Mouse (Mus musculus) embryo, embryonic 9.5 days (tissue): ENCODE measurements around the gene Sall1.

ENCODE experiments used
- DNase-seq: peaks from one replicate; pipeline ENCODE4 v3.0.0-alpha.2; 2017; ENCODE audit errors: extremely low spot score

Gene Sall1

GRCm38 (mm10) chr8:89038920-89039319 lies 5.0 kb downstream of the Sall1 start:
- no peak for DNase-seq

DNA sequence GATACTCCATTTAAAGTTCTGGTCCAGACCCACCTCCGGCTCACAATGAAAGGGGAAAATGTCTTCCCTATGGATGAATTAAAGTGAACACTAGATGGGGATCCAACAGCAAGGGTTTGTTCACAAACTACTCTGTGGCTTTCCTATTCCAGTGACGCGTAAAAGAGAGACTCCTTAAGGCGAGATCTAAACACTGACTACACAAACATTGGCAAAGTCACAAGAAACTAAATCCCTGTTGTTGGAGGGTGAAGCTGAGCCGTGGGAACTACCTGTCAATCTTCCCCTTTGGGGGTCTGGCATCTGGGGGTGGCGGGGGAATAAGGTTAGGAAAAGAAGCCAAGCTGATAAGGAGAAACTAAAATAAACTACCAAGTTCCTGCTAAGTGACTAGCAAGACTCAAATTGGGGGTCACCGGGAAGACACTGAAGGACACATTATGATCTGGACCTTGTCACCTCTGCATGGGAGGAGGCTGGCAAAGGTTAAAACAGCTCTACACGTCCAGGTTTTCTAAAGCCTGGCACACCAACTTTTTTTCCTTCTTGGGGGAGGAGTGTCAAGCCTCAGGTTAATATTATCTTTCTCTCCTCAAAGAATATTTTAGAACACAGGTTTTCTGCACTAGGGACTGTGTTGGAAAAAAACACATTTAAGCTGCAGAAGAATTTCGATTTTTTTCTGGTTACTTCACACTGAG lies 6.3 kb downstream of the Sall1 start:
- DNase-seq, result peak; percentile 58

DNA sequence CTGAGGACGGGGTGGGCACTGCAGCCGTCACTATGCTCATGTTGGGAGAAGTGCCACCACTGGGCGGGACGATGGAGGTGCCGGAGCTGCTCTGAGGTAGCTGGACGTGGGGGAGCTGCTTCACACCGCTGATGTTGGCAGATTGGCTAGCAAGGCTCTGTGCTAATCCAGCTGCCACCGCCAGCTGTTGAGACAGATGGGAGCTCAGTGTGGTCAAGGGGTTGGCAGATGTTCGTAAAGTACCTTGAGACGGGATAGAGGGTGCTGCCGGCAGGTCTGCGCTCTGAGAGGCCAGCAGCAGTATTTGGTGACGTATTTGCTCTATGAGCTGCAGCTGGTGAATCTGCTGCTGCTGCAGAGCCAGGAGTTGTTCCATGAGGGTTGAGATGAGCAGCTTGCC lies 11.6 kb downstream of the Sall1 start:
- no peak for DNase-seq

GRCm38 (mm10) chr8:89028156-89028555 lies 15.8 kb downstream of the Sall1 start:
- no peak for DNase-seq

DNA sequence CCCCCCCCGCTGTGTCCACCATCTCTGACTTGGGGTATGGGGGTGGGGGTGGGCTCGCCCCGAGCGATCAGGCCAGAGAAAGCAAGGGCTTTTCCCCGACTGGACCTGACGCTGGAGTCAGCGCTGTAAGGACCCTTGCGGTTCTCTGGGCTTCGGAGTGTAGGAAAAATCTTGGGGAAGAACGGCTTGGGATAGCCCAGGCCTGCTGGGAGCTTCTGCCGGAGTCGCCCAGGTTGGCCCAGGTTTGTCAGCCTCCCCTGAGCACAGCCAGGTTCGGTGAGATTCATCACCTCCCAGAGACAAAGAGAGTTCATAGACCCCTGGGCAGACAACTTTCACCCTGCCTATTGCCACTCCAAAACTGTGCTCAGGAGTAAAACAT lies 17.8 kb downstream of the Sall1 start:
- DNase-seq, result no peak

DNA sequence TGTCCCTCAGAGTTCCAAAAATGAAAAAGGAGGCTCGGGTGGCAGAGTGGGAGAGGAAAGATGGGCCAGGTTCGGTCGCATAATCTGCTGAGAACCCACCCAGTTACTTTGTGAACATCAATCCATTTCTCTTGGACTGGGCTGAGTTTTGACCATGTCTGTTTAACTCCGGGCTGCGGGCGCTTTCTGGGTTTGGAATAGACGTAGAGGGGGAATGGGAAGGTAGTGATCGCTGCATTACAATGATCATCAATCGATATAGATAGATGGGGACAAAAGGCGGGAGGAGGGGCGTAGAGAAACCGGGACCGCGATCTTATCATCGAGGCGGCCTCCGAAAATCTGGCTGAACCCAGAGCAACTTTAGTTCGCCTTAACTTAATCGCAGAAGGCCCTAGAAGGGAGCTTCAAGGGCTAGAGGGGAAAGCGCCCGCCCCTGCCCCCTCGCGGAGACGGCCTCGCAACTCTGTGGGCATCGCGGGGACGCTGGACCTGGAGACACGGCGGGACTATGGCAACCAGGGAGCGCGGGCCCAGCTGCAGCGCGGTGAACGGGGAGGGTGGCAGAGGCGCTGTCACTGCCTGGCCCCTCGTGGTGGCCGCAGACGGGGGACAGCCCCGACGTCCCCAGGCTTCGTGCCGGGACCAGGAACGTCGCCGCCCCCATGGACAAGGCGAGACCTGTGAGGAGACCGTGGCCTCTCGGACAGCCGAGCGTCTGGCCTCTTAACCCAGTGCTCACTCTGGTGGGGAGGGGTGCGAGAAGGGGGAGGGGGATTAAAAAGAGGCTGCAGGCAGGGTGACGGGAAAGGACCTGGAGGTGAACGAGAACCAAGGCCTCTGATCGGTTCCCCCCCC lies 18.5 kb downstream of the Sall1 start:
- peak; percentile 68 for DNase-seq

- no peak for DNase-seq
Observed at GRCm38 (mm10) chr8:89024796-89025195, 19.2 kb downstream of the Sall1 start.

- no peak for DNase-seq
Observed at GRCm38 (mm10) chr8:89021139-89021538, 22.8 kb downstream of the Sall1 start.

DNA sequence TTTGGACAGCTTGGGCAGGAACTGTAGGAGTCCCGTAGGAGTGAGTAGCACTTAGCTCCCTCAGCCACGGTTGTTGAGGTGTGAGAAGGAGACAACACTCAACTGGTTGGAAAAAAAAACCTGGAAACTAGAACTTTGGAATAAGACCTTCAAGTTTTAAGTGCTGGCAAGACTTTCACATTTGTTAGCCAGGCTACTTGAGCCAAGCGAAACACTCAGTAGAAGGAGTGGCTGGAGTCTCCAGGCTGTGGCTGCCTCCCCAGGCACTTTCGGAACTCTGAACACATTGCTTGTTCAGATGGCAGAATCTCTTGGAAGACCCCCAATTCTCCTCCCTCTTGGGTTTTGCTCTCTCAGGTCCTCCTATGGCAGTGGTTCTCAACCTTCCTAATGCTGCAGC lies 26.1 kb downstream of the Sall1 start:
- DNase-seq, result no peak

DNA sequence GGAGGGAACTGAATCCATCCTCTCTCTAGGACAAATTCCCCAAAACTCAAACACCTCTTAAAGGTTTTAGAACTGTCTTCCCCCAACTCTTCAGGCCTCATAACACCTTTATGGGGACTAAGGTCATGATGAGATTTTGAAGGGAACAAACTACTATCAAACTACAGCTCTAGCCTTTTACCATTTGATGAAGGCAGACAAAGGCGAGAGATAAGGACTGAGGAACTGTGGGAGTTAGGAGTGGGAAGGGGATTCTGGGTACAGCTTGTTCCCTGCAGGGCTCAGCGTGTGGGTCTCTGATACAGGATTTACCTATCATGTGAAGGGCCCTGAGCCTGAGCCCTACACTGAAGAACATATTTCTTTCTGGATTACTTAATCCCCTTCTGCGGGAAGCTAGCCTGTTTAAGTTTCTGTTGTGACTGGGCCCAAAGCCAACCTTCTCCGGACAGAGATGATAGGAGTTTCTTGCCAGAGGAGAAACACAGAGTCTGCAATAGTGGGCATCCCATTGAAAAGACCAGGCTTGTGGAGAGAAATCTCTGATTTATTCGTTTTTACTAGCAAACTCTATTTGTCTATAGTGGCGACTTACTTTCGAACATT lies 27.4 kb downstream of the Sall1 start:
- DNase-seq, result no peak

GRCm38 (mm10) chr8:89015539-89015938 lies 28.4 kb downstream of the Sall1 start:
- no peak for DNase-seq

GRCm38 (mm10) chr8:89012853-89013534 lies 31.0 kb downstream of the Sall1 start:
- no peak for DNase-seq

GRCm38 (mm10) chr8:89012024-89012712 lies 31.8 kb downstream of the Sall1 start:
- DNase-seq, result no peak

DNA sequence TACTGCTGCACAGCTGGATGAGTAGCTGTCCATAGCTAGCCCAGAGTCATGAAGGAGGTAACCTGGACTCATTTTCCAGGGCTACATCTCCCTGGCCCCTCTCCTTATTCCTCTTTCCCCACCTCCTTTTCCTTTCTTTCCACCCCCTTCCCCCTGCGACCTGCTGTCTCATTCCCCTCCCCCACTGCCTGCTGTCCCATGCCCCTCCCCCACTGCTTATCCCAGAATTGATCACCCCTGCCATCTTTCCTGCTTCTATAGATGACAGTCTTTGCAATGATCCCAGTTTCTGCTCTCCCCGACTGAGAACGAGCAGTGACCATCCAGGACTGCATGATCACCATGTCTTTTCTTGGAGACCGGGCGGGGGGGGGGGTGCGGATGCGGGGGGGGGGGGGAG lies 35.2 kb downstream of the Sall1 start:
- no peak for DNase-seq

DNA sequence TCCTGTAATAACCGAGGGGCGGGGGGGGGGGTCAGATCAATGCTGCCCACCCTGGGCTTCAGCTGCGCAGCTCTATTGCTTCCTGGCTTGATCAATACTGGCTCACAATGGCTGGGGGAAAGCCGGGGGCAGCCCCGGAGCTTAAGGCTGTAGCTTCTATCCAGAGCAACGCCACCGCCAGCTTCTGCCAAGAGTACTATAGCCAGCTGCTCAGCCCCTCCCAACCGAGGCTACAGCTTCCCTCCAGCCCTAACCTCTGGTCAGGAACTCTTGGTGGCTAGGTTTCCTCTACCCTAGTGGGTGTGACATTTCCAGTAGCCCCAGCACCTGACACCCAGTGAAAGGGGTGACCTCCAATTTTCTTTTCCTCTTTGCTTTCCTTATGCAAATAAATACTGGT lies 36.8 kb downstream of the Sall1 start:
- peak; percentile 60 for DNase-seq

DNA sequence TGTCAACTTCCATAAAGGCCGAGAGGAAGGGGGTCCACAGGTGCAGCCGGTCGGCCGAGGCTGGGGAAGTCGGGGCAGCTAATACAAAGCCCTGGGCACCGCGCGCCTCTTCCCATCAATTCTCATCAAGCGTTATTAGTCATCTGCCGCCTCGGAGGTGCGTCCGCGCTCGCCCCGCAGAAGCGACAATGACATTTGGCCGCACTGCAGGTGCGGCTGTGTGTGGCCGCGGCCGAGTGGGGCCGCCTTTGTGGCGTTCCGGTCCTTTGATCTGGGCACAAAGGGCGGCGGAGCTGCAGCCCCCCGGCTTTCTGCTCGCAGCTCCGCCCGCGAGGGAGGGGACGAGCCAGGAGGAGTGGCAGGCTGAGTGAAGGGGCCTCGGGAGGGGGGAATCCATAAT lies 37.5 kb downstream of the Sall1 start:
- DNase-seq, result peak; percentile 51

GRCm38 (mm10) chr8:89005797-89006196 lies 38.2 kb downstream of the Sall1 start:
- DNase-seq, result no peak

DNA sequence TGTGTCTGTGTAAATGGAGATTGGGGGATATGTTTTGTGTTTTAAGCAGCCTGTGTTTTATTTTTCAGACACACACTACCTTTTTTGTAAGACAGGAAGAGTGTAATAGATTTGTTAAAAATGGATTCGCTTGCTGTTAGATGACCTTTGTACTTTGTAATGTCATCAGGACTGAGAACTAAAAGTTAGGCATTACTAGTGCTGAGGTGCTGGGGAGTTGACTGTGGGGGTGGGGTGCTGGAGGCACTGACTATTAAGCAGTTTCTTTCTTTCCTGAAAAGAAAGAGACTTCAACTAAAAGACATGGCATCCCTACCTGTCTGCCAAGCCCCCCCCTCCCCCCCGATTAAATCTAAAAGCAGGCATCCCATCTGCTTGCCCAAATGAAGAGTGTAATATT lies 39.9 kb downstream of the Sall1 start:
- DNase-seq, result no peak

DNA sequence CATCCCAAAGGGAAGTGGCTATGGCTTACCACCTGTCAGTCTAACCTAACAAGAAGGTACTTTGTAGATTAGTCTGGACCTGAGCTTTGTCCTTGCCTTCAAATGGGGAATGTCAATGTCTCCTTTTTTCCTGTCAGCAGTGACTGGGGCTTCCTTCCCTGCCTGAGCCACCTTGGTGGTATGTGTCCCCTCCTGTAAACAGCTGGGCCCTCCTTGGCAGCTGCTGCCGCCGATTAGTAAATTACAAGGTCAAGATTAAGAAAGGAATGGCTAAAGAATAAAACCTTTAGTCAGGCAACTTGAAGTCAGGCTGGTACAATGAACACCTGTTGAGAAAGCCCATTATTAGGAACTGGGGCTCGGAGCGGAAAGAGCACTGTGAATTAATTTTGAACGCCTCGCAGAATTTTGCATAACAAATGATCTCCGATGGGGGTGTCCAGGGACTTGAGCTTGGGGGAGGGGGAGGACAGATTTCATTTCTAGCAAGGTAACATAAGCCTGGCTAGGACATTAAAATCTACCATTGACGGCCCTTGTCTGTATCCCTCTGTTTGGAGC lies 40.5 kb downstream of the Sall1 start:
- DNase-seq, result no peak

DNA sequence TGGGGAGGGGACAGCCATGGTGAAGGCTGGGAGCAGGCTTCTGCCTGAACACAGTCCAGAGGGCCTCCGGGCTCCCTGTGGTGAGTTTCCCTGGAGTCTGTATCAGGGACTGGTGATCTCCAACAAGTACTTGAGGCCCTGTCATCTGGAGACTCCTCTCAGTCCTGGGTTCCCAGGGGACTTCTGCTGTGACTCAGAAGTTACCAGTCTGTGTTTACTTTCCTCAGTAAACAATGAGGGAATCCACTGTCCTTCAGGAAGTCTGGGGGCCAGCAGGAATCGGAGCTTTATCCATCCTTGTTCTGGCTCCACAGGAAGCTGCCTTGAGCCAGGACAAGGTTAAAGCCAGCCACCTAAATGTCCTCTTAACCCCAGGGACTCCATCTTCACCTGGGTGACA lies 41.8 kb downstream of the Sall1 start:
- no peak for DNase-seq

- no peak for DNase-seq
Observed at GRCm38 (mm10) chr8:88997276-88997675, 46.7 kb downstream of the Sall1 start.
